Mouse (Mus musculus) liver, embryonic 13.5 days (tissue): ENCODE measurements around the gene Ly6g6f. TPM values are rescaled to one million over a fixed set of nuclear protein-coding genes. Genes with fewer than 3 reads are reported as not detected.

Source experiments
- ATAC-seq: fragments of 200-750 bp; cut with Nextera tagmentation; 2 replicates; pipeline ENCODE4 v1.8.0; 2017; ENCODE audit warnings: low read depth, mild to moderate bottlenecking, moderate number of reproducible peaks, moderate library complexity
- DNase-seq: peaks from one replicate; pipeline ENCODE4 v3.0.0; 2022
- H3K27ac ChIP-seq: fragments of 300-500 bp; sonication (generic); 2 replicates; pipeline ENCODE4 v1.5.1; 2015; ENCODE audit warnings: moderate library complexity, mild to moderate bottlenecking, inconsistent platforms
- H3K27me3 ChIP-seq: fragments of 300-500 bp; sonication (generic); 2 replicates; pipeline ENCODE4 v1.6.1; 2015; ENCODE audit warnings: mild to moderate bottlenecking, inconsistent platforms
- H3K36me3 ChIP-seq: fragments of 300-500 bp; sonication (generic); 2 replicates; pipeline ENCODE4 v1.6.1; 2015; ENCODE audit warnings: mild to moderate bottlenecking, inconsistent platforms
- H3K4me1 ChIP-seq: fragments of 300-500 bp; sonication (generic); replicated peaks from 2 replicates; pipeline ENCODE4 v1.6.1; 2015; ENCODE audit warnings: inconsistent platforms
- H3K4me2 ChIP-seq: fragments of 300-500 bp; sonication (generic); 2 replicates; pipeline ENCODE4 v1.6.1; 2015; ENCODE audit warnings: inconsistent platforms, mild to moderate bottlenecking, moderate library complexity
- H3K4me3 ChIP-seq: fragments of 300-500 bp; sonication (generic); replicated peaks from 2 replicates; pipeline ENCODE4 v1.5.1; 2015; ENCODE audit warnings: mild to moderate bottlenecking, inconsistent platforms
- H3K9ac ChIP-seq: fragments of 300-500 bp; sonication (generic); 2 replicates; pipeline ENCODE4 v1.6.1; 2015; ENCODE audit warnings: mild to moderate bottlenecking, inconsistent platforms
- H3K9me3 ChIP-seq: fragments of 300-500 bp; sonication (generic); replicated peaks from 2 replicates; pipeline ENCODE4 v1.6.1; 2016; ENCODE audit warnings: inconsistent platforms
- WGBS: fragments of 180-500 bp; shearing (Covaris S2); methylation state at CpG from one replicate; pipeline ENCODE4 v1.1.7; 2015; ENCODE audit not compliant: insufficient replicate concordance; 5-methylcytosine and 5-hydroxymethylcytosine counted together
- polyA plus RNA-seq: library from polyadenylated mRNA; unstranded; fragments of >200 nt; fragmentation: Nextera tagmentation; extraction: Ambion mirVana; gene quantifications from 2 replicates; pipeline ENCODE4 v1.2.1, GENCODE M21; 2015

Gene Ly6g6f
- polyA plus RNA-seq, 1 experiment from 2014 or later = 7.2 TPM

GRCm38 (mm10) chr17:35061299-35061698 lies 24.1 kb downstream of the Ly6g6f start:
- no peak for DNase-seq
- Histone ChIP-seq H3K4me3 (no peak overlapping the region), H3K9ac (no peak overlapping the region), H3K4me2 (no peak overlapping the region), H3K4me1 (peaks cover 75% of the 10 kb centered on the region), H3K27me3 (peaks cover 56% of the 10 kb centered on the region), H3K36me3 (peaks cover 31% of the 10 kb centered on the region), H3K27ac (no peak overlapping the region), H3K9me3 (no peaks in the 10 kb centered on the region)
- no peak for ATAC-seq
- 64% methylated on average over 8 of the region's 8 CpGs for WGBS

- Histone ChIP-seq H3K4me1 (peaks cover 75% of the 10 kb centered on the region), H3K4me2 (peak overlapping the region; percentile 92), H3K9me3 (no peaks in the 10 kb centered on the region), H3K9ac (0 out of 2 replicates have a peak overlapping the region, but pooled peaks have one; percentile 70), H3K27me3 (peaks cover 51% of the 10 kb centered on the region), H3K36me3 (peaks cover 36% of the 10 kb centered on the region), H3K27ac (no peak overlapping the region), H3K4me3 (peak overlapping the region; percentile 65; the same call in 1 of the 2 replicates)
- DNase-seq = peak; percentile 53
- WGBS = 63% methylated on average over 22 of the region's 22 CpGs
- ATAC-seq = no peak
Observed at GRCm38 (mm10) chr17:35060737-35061297, 24.6 kb downstream of the Ly6g6f start.

GRCm38 (mm10) chr17:35060071-35060470 lies 25.3 kb downstream of the Ly6g6f start:
- Histone ChIP-seq H3K9ac (peak overlapping the region; percentile 70), H3K27me3 (peaks cover 44% of the 10 kb centered on the region), H3K4me3 (peak overlapping the region; percentile 65), H3K9me3 (no peaks in the 10 kb centered on the region), H3K27ac (no peak overlapping the region), H3K4me1 (peaks cover 73% of the 10 kb centered on the region), H3K4me2 (peak overlapping the region; percentile 92), H3K36me3 (peaks cover 44% of the 10 kb centered on the region)
- DNase-seq (no peak), ATAC-seq (no peak)
- WGBS = 40% methylated on average over 14 of the region's 14 CpGs

- DNase-seq (peak; percentile 75), ATAC-seq (peak; percentile 74)
- Histone ChIP-seq H3K4me1 (peaks cover 67% of the 10 kb centered on the region), H3K4me2 (peak within 1 kb of the TSS; percentile 92), H3K9me3 (no peaks in the 10 kb centered on the region), H3K9ac (peak within 1 kb of the TSS; percentile 70), H3K27me3 (peaks cover 35% of the 10 kb centered on the region), H3K27ac (peak within 1 kb of the TSS; percentile 44), H3K36me3 (peaks cover 51% of the 10 kb centered on the region), H3K4me3 (peak within 1 kb of the TSS; percentile 65)
- WGBS = under 1% methylated on average over 57 of the region's 57 CpGs
Observed at GRCm38 (mm10) chr17:35058911-35059892, 26.2 kb downstream of the Ly6g6f start, which contains the start of gene Ddah2. TSS of gene Ddah2 (plus strand) at chr17:35059035.

- H3K36me3 ChIP-seq = peaks cover 60% of the 10 kb centered on the region
- H3K4me3 ChIP-seq = no peak overlapping the region
- no peak overlapping the region for H3K9ac ChIP-seq
- peak overlapping the region; percentile 44; the same call in 1 of the 2 replicates for H3K27ac ChIP-seq
- H3K4me2 ChIP-seq = peak overlapping the region; percentile 92; the same call in 1 of the 2 replicates
- WGBS = 69% methylated on average over 9 of the region's 9 CpGs
- DNase-seq (no peak), ATAC-seq (no peak)
- no peaks in the 10 kb centered on the region for H3K9me3 ChIP-seq
- H3K27me3 ChIP-seq = peaks cover 26% of the 10 kb centered on the region
- H3K4me1 ChIP-seq = peaks cover 70% of the 10 kb centered on the region
Observed at GRCm38 (mm10) chr17:35058316-35058715, 27.1 kb downstream of the Ly6g6f start.

- Histone ChIP-seq H3K27me3 (peaks cover 14% of the 10 kb centered on the region), H3K36me3 (peaks cover 73% of the 10 kb centered on the region), H3K4me1 (peaks cover 80% of the 10 kb centered on the region), H3K27ac (peak overlapping the region; percentile 24; the same call in 1 of the 2 replicates), H3K4me2 (no peak overlapping the region), H3K9ac (no peak overlapping the region), H3K4me3 (no peak overlapping the region), H3K9me3 (no peaks in the 10 kb centered on the region)
- no peak for ATAC-seq
- no peak for DNase-seq
- 33% methylated on average over 3 of the region's 3 CpGs for WGBS
Observed at GRCm38 (mm10) chr17:35057090-35057489, 28.3 kb downstream of the Ly6g6f start.

- Histone ChIP-seq H3K36me3 (peaks cover 66% of the 10 kb centered on the region), H3K4me1 (peaks cover 81% of the 10 kb centered on the region)
Observed at GRCm38 (mm10) chr17:35055691-35056495, 29.5 kb downstream of the Ly6g6f start.

GRCm38 (mm10) chr17:35052271-35052798 lies 33.1 kb downstream of the Ly6g6f start:
- H3K4me2 ChIP-seq = peak overlapping the region; percentile 100
- 82% methylated on average over 12 of the region's 12 CpGs for WGBS
- H3K9ac ChIP-seq = peak overlapping the region; percentile 92
- H3K27me3 ChIP-seq = no peaks in the 10 kb centered on the region
- peaks cover 49% of the 10 kb centered on the region for H3K36me3 ChIP-seq
- H3K27ac ChIP-seq = peak overlapping the region; percentile 97
- no peak for ATAC-seq
- no peak for DNase-seq
- H3K4me1 ChIP-seq = peaks cover 73% of the 10 kb centered on the region
- peak overlapping the region; percentile 78 for H3K4me3 ChIP-seq
- H3K9me3 ChIP-seq = no peaks in the 10 kb centered on the region

More at GRCm38 (mm10) chr17:35055691-35056495, 29.5 kb downstream of the Ly6g6f start:
- whole genome bisulfite sequencing = 80% methylated on average over 7 of the region's 7 CpGs
- H3K9ac ChIP-seq = 0 out of 2 replicates have a peak overlapping the region, but pooled peaks have one; percentile 15
- DNase-seq = no peak
- H3K27ac ChIP-seq = peak overlapping the region; percentile 6; the same call in 1 of the 2 replicates
- H3K9me3 ChIP-seq = no peaks in the 10 kb centered on the region
- ATAC-seq = no peak
- peaks cover 6% of the 10 kb centered on the region; the same call in 1 of the 2 replicates for H3K27me3 ChIP-seq
- no peak overlapping the region for H3K4me3 ChIP-seq
- no peak overlapping the region for H3K4me2 ChIP-seq

GRCm38 (mm10) chr17:35051156-35052086 lies 34.0 kb downstream of the Ly6g6f start:
- peaks cover 43% of the 10 kb centered on the region for H3K36me3 ChIP-seq
- peak overlapping the region; percentile 78 for H3K4me3 ChIP-seq
- no peaks in the 10 kb centered on the region for H3K9me3 ChIP-seq
- peaks cover 74% of the 10 kb centered on the region for H3K4me1 ChIP-seq
- H3K9ac ChIP-seq = peak overlapping the region; percentile 92
- peak overlapping the region; percentile 100 for H3K4me2 ChIP-seq
- peak; percentile 43 for ATAC-seq
- DNase-seq = peak; percentile 63
- 2% methylated on average over 21 of the region's 21 CpGs for WGBS
- H3K27me3 ChIP-seq = no peaks in the 10 kb centered on the region
- peak overlapping the region; percentile 97 for H3K27ac ChIP-seq
